Mouse (Mus musculus) left cerebral cortex, postnatal 14 days (tissue): ENCODE measurements around the gene Akr1b8. TPM values are rescaled to one million over a fixed set of nuclear protein-coding genes. Genes with fewer than 3 reads are reported as not detected.
"Not testable (repeated sequence)": the region's sequence is repeated elsewhere in the genome, so short reads cannot be mapped to it uniquely, and the experiment has no call there.

Experiments
- DNase-seq, 2 experiments: peaks; one replicate each; pipeline ENCODE4 v3.0.0; 2021 to 2022; ENCODE audit warnings: low spot score in 2 of 2, mixed read lengths in 1 of 2
- intact Hi-C: fragments of 180-260 bp; cut with DNase I; formaldehyde crosslinking; loops from one replicate; pipeline ENCODE4 v1.15.1; 2025
- long read RNA-seq, 2 experiments: library from polyadenylated mRNA; stranded (forward); transcript quantifications; one replicate each; pipeline ENCODE4 v2.0.0; 2021
- total RNA-seq, 2 experiments: library from RNA; stranded (reverse); gene quantifications; 2 replicates each; pipeline ENCODE4 v1.2.3; 2021

Gene Akr1b8
- under 1 TPM; 0.40 to 0.51 TPM for total RNA-seq
- long read RNA-seq, experiment 1, partial matches to known transcripts, result 0 of 3 reads
- long read RNA-seq, experiment 1, other reads (novel, unspliced or antisense), result 1 of 3 reads
- long read RNA-seq, experiment 2, partial matches to known transcripts, result 0 of 1 reads
- long read RNA-seq, experiment 2, other reads (novel, unspliced or antisense), result 0 of 1 reads

GRCm38 (mm10) chr6:34353658-34354353 is at the start of gene Akr1b8:
Gene Akr1b8 (plus strand): TSS chr6:34354119.
- intact Hi-C loops, result no loop called here
- no peak for DNase-seq

DNA sequence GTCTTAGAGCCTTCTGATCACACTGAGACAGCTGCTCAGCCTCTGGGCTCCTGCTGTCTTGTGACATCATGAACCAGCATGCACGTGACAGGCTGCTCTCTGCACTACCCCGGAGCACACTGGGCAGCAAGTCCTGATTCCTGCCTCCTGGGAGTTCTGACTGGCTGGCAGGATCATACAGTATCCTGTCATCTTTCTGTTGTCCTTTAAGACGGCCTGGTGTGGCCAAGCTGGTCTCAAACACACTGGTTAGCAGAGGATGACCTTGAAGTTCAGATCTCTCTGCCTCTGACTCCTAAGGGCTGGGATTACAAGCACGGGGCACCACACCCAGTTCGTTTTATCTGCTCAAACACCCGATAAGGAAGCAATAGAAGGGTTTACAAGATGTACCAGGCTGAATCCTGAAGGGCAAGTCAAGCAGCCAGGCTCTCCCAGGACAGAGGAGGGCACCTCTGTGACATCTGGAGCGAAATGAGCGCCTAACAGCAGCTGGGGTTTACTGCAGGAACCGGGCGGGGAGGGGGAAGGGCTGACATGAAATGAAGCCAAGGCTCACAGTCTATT is 49.2 kb upstream of the Akr1b8 start:
- intact Hi-C loops, result no loop called here
- DNase-seq, result no peak

GRCm38 (mm10) chr6:34306797-34307196 is 47.1 kb upstream of the Akr1b8 start:
- no peak for DNase-seq
- intact Hi-C loops, result no loop called here

DNA sequence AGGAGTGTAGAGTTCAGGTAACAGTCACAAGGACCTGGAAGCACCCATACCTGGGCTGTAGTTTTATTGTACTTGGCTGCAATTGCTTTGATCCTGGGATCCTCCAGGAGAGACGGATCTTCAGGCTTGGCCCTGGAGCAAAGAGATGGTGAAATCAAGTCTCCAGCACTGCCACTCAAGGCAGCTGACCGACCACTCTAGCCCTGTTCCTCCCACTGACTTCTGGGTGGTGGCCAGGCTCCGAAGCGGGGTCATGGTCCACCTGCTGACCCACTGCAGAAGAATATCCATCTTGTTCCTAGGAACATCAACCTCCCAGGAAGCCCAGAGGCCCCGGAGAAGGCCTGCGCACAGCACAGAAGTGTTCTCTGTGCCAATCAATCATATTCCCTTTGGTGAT is 44.4 kb upstream of the Akr1b8 start:
- no peak for DNase-seq
- intact Hi-C loops, result no loop called here

DNA sequence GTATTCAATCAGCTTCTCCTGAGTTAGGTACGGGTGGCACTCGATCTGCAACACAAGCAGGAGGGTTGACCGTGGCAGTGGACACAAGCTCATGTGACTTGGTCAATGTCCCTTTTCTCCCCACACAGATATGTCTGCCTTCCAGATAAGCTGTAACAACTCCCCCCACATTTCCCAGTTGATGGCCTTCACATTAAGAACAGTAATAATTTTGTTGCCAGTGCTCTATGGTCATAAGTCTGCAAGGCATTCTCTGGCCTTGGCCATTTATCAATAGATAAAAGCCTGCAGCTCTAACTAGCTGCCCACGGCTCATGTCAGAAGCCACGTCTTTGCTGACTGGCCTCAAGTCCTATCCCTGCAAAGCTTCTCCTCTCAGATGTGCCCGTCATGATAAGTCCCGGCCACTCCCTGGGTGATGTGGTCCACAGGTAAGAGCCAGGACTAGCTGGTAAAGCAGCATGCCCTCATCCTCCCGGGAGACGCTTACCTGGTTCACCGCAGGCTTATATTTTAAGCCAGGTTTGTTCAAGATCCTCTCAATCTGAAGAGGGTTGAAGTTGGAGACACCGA is 43.8 kb upstream of the Akr1b8 start:
- intact Hi-C loops, result no loop called here

GRCm38 (mm10) chr6:34313386-34313785 is 40.5 kb upstream of the Akr1b8 start:
- no peak for DNase-seq

More for the DNA sequence above, 43.8 kb upstream of the Akr1b8 start:
- no peak for DNase-seq

GRCm38 (mm10) chr6:34313921-34314320 is 40.0 kb upstream of the Akr1b8 start:
- DNase-seq, result no peak
- intact Hi-C loops, result no loop called here

More at GRCm38 (mm10) chr6:34313386-34313785, 40.5 kb upstream of the Akr1b8 start:
- intact Hi-C loops, result no loop called here

GRCm38 (mm10) chr6:34316854-34317771 is 36.8 kb upstream of the Akr1b8 start, which contains the start of gene Akr1b3:
Gene Akr1b3 (minus strand): TSS chr6:34317478.
- DNase-seq, result peak; percentile 93 to 95
- intact Hi-C loops, result no loop called here

- intact Hi-C loops, result no loop called here
- DNase-seq, result peak in 1 of 2 experiments; percentile 10
Measured at GRCm38 (mm10) chr6:34318172-34318571, 35.7 kb upstream of the Akr1b8 start.

GRCm38 (mm10) chr6:34318636-34319035 is 35.3 kb upstream of the Akr1b8 start:
- no peak for DNase-seq
- intact Hi-C loops, result no loop called here

GRCm38 (mm10) chr6:34322121-34322520 is 31.8 kb upstream of the Akr1b8 start:
- no peak for DNase-seq
- intact Hi-C loops, result no loop called here

DNA sequence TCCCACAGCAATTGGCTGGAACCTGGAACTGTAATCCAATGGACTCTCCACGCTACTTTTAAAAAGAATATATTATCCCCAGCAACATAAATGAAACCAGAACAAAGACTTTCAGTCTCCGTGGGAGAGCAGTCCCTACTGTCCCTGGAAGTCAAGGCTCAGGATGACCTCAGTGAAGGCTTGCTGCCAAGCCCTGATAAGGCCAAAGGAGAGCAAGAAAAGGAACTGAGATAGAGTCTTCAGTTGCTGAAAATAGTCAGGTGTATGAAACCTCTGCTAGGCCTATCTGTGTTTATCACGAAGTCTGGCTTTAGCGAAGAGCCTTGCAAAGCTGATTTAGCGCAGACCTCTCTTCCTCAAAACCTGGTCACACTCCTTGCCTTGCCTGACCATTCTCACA is 22.5 kb upstream of the Akr1b8 start:
- intact Hi-C loops, result no loop called here
- DNase-seq, result no peak

DNA sequence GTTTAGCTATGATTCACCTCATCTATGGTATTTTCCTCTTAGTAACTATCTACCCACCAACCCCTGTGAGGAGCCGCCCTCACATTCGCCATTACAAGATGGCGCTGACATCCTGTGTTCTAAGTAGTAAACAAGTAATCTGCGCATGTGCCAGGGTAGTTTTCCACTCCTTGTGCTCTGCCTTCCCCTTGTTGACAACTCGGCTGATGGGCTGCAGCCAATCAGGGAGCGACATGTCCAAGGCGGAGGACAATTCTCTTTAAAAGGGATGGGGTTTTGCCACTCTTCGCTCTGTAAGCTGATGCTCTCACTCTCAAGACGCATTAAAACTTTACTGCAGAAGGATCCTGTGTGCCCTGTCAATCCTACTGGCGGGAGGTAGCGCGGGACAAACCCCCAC is 22.1 kb upstream of the Akr1b8 start:
- DNase-seq, intact Hi-C loops: not testable (repeated sequence)

DNA sequence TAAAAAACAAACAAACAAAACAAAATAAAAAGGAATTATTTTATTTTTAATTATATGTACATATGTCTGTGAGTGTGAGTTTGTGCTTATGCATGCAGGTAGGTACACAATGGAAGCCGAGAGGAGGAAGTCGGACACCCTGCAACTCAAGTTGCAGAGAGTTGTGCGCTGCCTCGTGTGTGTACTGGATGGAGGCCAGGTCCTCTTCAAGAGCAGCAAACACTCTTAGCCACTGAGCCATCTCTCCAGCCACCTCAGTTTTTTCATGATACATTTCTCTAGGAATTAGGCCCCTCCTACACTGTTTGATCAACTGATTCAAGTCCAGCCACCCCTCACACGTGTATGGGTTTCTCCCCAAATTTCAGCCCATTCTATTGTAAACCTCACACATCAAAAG is 19.2 kb upstream of the Akr1b8 start:
- intact Hi-C loops, result no loop called here
- no peak for DNase-seq

GRCm38 (mm10) chr6:34337799-34338198 is 16.1 kb upstream of the Akr1b8 start:
- intact Hi-C loops, result no loop called here
- peak in 1 of 2 experiments; percentile 22 for DNase-seq

GRCm38 (mm10) chr6:34341991-34342390 is 11.9 kb upstream of the Akr1b8 start:
- intact Hi-C loops, result no loop called here
- DNase-seq, result no peak

GRCm38 (mm10) chr6:34342476-34342875 is 11.4 kb upstream of the Akr1b8 start:
- DNase-seq, result no peak
- intact Hi-C loops, result no loop called here

GRCm38 (mm10) chr6:34343426-34343825 is 10.5 kb upstream of the Akr1b8 start:
- no peak for DNase-seq
- intact Hi-C loops, result no loop called here

GRCm38 (mm10) chr6:34344135-34344850 is 9.6 kb upstream of the Akr1b8 start:
- intact Hi-C loops, result no loop called here
- DNase-seq, result no peak
